In the genomic region with DNA sequence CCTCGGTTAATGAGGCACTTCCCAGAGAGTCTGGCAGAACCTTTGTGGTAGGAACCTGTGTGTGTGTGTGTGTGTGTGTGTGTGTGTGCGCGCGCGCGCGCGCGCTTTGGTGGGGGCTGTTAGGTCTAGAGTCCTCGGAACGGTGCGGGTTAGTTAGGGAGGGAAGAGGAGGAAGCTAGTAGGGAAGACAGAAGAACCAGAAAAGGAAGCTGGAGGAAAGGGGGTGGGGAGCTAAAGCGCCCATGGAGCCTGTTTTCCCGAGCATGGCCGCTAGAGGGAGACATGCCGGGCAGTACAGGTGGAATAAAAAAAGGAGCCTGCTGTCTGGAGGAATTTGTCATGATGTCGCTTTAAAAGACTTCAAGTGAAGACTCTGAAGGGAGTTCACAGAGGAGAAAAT, we compare ENCODE assay signal across 8 mouse cellular contexts. TPM values are rescaled to one million over a fixed set of nuclear protein-coding genes. Genes with fewer than 3 reads are reported as not detected.
DNase-seq lines count a peak whose midpoint lies in the region; ATAC-seq lines count a peak whose summit lies in the region.

No protein-coding gene starts in this region.

- H3K9me3 ChIP-seq in heart, embryonic 10.5 days, result no peaks in the 10 kb centered on the region
- H3K9me3 ChIP-seq in limb, embryonic 13.5 days, result no peaks in the 10 kb centered on the region

- peaks cover 61% of the 10 kb centered on the region for H3K27me3 ChIP-seq in heart, embryonic 10.5 days (ENCODE audit: insufficient read depth, poor library complexity, severe bottlenecking)
- peaks cover 66% of the 10 kb centered on the region for H3K27me3 ChIP-seq in limb, embryonic 13.5 days

- no peak for ATAC-seq in limb, embryonic 13.5 days (ENCODE audit: low FRiP score, low read depth)

- 1% methylated on average over 17 of the region's 17 CpGs for WGBS in heart, embryonic 10.5 days
- under 1% methylated on average over 17 of the region's 17 CpGs for WGBS in limb, embryonic 13.5 days

- H3K9ac ChIP-seq in limb, embryonic 13.5 days, result no peak overlapping the region

- H3K4me2 ChIP-seq in limb, embryonic 13.5 days (replicated peaks), result peak overlapping the region; percentile 81

- peaks cover 13% of the 10 kb centered on the region; the same call in 1 of the 2 replicates for H3K4me1 ChIP-seq in heart, embryonic 10.5 days
- H3K4me1 ChIP-seq in limb, embryonic 13.5 days, result peaks cover 28% of the 10 kb centered on the region

- peak overlapping the region; percentile 39; the same call in 1 of the 2 replicates for H3K4me3 ChIP-seq in heart, embryonic 10.5 days
- peak overlapping the region; percentile 23; the same call in 1 of the 2 replicates for H3K4me3 ChIP-seq in limb, embryonic 13.5 days

- H3K27ac ChIP-seq in heart, embryonic 10.5 days, result no peak overlapping the region
- no peak overlapping the region for H3K27ac ChIP-seq in limb, embryonic 13.5 days

- DNase-seq in ovary, postnatal 10 days (ENCODE audit: low spot score), result peak; percentile 31
- no peak for DNase-seq in ovary, adult 18-20 months (ENCODE audit: low spot score)
- peak; percentile 71 for DNase-seq in embryo, embryonic 10 days (ENCODE audit: low spot score)
- DNase-seq in heart, embryonic 10.5 days (ENCODE audit: low spot score), result no peak
- peak; percentile 26 for DNase-seq in kidney, adult 9 months
- peak; percentile 2 for DNase-seq in naive thymus-derived CD4-positive, alpha-beta T cell, adult 2 months (ENCODE audit: low read depth)
- DNase-seq in thymus, postnatal 25 days, result peak; percentile 12

- H3K36me3 ChIP-seq in heart, embryonic 10.5 days, result no peaks in the 10 kb centered on the region
- no peaks in the 10 kb centered on the region for H3K36me3 ChIP-seq in limb, embryonic 13.5 days

RNA-seq across cellular contexts. Expression of gene Pcdh15, which starts 1.2 kb away (rescaled TPM):
- 0.06 and 0.78 TPM in 2 replicates for polyA plus RNA-seq in heart, embryonic 10.5 days (2016; fragmentation: Nextera tagmentation; extraction: Ambion mirVana)
- 2.6 and 3.2 TPM in 2 replicates for polyA plus RNA-seq in limb, embryonic 13.5 days (2015; fragmentation: Nextera tagmentation; extraction: Ambion mirVana)

Comparison
In these comparisons a context has a peak if more than half of its experiments do, and no peak if none do; other contexts are left out.
1. DNase-seq: peak in ovary, postnatal 10 days (single experiment), embryo, embryonic 10 days (single experiment), kidney, adult 9 months (single experiment), naive thymus-derived CD4-positive, alpha-beta T cell, adult 2 months (single experiment) and thymus, postnatal 25 days (single experiment); none in ovary, adult 18-20 months (single experiment) and heart, embryonic 10.5 days (single experiment).